Mouse (Mus musculus) left cerebral cortex, adult 6 months (tissue): Measurements from ENCODE around the gene Krtap4-1. TPM values are rescaled to one million over a fixed set of nuclear protein-coding genes. Genes with fewer than 3 reads are reported as not detected.

Experiments
- long read RNA-seq, 2 experiments: library from polyadenylated mRNA; unstranded; transcript quantifications; one replicate each; pipeline ENCODE4 v2.0.0; 2019 to 2020
- polyA plus RNA-seq: library from polyadenylated mRNA; unstranded; fragments of <200 nt; fragmentation: Nextera tagmentation; gene quantifications from 2 replicates; pipeline ENCODE4 v1.2.3, GENCODE M21; 2021

The Krtap4-1 gene
- not detected in 2 replicates for polyA plus RNA-seq
- long read RNA-seq, experiment 1, result 0 reads
- long read RNA-seq, experiment 2, result 0 reads

DNA sequence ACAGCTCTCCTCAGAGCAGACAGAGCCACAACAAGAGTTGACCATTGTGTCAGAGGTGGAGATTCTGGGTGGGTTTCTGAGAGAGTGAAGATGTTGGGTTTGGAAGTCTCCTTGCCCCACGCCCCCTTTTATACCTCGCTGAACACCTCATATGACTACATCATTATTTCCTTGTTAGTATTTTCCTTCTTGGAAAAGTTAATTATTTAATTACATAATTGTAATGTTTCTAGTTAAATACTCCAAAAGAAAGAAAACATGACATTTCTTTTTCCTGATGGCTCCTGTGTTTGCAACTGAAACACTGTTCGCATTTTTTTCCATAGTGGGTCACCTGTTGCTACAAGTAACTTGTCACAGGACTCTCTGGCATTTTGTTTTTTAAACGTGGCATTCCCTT lies at the start of gene Krtap4-1:
Gene Krtap4-1, minus strand, starts transcription at position 101 of the 400 bp plus-strand sequence.

DNA sequence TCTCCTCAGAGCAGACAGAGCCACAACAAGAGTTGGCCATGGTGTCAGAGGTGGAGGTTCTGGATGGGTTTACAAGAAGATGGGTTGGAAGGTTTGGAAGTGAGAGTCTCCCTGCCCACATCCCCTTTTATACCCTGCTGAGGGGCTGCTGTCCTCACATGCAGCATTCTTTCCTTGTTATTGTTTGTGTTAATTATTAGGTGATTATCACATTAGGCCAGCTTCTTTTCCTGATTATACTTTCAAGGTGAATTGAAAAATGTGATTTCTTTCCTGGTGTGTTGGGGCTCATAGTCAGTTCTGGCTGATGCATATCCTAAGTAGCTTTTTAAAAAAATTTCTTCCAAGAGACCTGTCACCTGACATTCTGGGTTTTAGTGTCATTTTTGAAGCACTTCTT lies 37.8 kb upstream of the Krtap4-1 start, which contains the start of gene Krtap4-6:
Gene Krtap4-6, minus strand, starts transcription at position 101 of the 400 bp plus-strand sequence.

DNA sequence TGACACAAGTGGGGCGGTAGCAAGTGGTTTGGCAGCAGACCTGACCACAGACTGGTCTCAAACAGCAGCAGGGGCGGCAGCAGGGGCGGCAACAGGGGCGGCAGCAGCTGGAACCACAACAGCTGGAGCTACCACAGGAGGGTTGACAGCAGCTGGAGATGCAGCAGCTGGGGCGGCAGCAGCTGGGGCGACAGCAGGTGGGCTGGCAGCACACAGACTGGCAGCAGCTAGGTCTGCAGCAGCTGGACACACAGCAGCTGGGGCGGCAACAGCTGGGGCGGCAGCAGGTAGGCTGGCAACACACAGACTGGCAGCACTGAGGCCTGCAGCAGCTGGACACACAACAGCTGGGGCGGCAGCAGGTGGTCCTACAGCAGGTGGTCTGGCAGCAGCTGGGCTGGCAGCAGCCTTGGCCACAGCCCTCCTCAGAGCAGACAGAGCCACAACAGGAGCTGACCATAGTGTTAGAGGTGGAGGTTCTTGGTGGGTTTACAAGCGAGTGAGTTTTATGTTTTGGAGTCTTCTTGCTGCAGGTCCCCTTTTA lies 30.5 kb upstream of the Krtap4-1 start, which contains the start of gene Gm11563:
Gene Gm11563, minus strand, starts transcription at position 494 of the 544 bp plus-strand sequence.

DNA sequence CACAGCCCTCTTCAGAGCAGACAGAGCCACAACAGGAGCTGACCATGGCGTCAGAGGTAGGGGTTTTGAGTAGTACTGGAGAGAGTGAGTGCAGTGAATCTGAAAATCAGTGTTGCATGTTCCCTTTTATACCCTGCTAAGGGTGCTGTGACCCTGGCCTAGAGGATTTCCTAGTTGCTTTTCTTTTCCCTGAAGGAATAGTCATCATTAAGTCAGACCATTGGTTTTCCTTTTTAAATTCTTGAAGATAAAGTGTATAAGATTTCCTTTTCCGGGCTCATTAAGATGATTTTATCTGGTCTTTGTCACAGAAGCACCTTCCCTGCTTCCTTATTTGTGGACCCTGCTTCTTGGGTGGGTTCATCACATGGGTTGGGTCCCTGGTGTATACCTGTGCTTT lies 22.1 kb upstream of the Krtap4-1 start, which contains the start of gene Gm11555:
Gene Gm11555, minus strand, starts transcription at position 101 of the 400 bp plus-strand sequence.

DNA sequence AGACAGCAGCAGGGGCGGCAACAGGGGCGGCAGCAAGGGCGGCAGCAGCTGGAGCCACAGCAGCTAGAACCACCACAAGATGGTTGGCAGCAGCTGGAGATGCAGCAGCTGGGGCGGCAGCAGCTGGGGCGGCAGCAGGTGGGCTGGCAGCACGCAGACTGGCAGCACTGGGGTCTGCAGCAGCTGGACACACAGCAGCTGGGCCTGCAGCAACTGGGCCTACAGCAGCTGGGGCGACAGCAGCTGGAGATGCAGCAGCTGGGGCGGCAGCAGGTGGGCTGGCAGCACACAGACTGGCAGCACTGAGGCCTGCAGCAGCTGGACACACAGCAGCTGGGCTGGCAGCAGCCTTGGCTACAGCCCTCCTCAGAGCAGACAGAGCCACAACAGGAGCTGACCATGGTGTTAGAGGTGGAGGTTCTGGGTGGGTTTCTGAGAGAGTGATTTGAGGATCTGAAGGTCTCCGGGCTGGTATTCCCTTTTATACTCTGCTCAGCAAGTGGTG lies 15.6 kb upstream of the Krtap4-1 start, which contains the start of gene Krtap4-7:
Gene Krtap4-7, minus strand, starts transcription at position 455 of the 505 bp plus-strand sequence.

DNA sequence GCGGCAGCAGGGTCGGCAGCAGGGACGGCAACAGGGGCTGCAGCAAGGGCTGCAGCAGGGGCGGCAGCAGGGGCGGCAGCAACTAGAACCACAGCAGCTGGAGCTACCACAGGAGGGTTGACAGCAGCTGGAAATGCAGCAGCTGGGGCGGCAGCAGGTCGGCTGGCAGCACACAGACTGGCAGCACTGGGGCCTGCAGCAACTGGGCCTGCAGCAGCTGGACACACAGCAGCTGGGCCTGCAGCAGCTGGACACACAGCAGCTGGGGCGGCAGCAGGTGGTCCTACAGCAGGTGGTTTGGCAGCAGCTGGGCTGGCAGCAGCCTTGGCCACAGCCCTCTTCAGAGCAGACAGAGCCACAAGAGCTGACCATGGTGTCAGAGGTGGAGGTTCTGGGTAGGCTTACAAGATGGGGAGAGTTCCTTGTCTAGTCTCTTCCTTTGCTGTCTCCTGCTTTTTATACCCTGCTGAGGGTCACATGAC lies 6.7 kb upstream of the Krtap4-1 start, which contains the start of gene Krtap4-2:
Gene Krtap4-2, minus strand, starts transcription at position 432 of the 482 bp plus-strand sequence.

DNA sequence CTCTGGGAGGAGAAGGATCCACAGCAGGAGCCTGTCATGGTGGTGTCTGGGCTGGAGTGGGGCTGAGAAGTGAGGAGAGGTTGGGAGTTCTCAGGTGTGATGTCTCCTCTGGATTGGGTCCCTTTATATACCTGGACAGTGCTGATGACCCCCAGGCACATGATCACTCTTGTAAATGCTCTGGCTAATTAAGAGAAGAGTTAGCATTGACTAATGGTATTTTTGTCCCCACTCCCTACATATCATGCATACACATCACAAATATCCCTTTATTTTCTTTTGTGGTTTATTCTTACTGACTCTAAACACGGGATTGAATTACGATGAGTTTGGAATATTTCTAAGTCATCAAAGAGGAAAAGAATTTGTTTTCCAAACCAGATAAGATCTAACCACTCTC lies 7.7 kb downstream of the Krtap4-1 start, which contains the start of gene Gm11562:
Gene Gm11562, minus strand, starts transcription at position 101 of the 400 bp plus-strand sequence.

DNA sequence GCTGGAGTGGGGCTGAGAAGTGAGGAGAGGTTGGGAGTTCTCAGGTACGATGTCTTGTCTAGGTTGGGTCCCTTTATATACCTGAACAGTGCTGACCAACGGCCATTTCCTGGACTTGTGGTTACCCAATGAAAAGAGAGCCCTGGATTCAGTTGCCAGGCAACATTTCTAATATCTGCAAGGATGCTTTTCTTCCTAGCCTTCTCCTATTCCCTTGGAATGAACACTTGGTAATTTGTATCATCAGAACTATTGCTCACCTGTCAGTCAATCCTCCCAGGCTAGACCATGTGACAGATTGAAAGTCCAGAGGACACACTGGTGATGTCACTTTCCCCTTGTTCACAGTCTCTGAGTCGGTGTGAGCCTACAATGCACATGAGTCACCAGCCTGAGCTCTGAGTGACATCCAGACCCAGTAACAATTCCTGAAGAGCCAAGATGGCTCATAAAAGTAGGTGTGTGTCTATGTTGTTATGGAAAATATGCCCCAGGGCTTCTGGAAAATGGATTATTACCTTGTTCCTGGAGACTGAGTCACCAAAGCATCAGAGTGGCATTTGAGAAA lies 13.2 kb downstream of the Krtap4-1 start, which contains the start of gene Krtap2-4:
Gene Krtap2-4, minus strand, starts transcription at position 51 of the 568 bp plus-strand sequence.

DNA sequence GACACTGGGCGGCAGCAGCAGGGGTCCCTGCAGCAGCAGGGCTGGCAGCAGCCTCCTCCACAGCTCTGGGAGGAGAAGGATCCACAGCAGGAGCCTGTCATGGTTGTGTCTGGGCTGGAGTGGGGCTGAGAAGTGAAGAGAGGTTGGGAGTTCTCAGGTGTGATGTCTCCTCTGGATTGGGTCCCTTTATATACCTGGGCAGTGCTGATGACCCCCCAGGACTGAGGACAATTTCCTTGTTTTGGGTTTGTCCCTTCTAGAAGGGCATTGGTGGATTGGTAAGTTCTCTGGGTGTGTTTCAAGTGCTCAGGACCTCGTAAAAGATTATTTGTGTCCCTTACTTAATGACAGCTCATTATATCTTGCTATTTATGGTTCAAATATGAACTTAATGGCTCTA lies 17.9 kb downstream of the Krtap4-1 start, which contains the start of gene Gm11937:
Gene Gm11937, minus strand, starts transcription at position 101 of the 400 bp plus-strand sequence.

DNA sequence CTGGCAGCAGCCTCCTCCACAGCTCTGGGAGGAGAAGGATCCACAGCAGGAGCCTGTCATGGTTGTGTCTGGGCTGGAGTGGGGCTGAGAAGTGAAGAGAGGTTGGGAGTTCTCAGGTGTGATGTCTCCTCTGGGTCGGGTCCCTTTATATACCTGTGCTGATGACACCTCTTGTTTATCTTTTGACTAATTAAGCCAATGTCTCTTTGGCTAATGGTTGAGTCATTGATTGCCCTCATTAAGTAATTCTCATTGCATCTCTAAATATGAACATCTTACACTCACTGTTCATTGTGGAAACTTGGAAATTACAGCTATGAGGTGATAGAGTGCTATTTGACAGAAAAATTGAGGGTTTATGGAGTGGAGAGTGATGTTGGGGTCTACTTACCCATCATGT lies 24.8 kb downstream of the Krtap4-1 start, which contains the start of gene Gm11938:
Gene Gm11938, minus strand, starts transcription at position 101 of the 400 bp plus-strand sequence.

DNA sequence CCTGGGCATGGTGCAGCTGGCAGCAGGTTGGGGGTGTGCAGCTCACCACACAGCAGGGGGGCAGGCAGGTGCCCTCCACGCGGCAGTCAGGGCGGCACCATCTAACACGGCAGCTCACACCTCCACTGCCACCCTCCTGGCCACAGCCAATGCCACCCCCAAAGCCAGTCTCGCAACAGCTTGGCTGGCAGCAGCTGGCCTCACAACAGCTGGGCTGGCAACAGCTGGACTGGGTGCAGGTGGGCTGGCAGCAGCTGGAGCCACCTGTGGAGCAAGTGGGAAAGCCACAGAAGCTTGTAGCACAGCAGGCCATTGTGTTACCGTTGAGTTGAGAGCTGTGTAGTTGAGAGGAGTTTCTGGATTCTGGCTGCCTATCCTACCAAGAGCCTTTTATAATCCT lies 30.3 kb downstream of the Krtap4-1 start, which contains the start of gene Krtap9-3:
Gene Krtap9-3, minus strand, starts transcription at position 364 of the 400 bp plus-strand sequence.

DNA sequence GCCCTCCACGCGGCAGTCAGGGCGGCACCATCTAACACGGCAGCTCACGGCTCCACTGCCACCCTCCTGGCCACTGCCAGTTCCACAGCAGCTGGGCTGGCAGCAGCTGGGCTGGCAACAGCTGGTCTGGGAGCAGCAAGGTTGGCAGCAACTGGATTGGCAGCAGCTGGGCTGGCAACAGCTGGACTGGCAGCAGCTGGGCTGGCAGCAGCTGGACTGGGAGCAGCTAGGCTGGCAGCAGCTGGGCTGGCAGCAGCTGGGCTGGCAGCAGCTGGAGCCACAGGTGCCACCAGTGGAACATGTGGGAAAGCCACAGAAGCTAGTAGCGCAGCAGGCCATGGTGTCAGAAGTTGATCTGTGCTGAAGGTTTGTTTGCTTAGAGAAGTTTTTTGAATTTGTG lies 37.1 kb downstream of the Krtap4-1 start, which contains the start of gene Krtap1-3:
Gene Krtap1-3, minus strand, starts transcription at position 359 of the 400 bp plus-strand sequence.

DNA sequence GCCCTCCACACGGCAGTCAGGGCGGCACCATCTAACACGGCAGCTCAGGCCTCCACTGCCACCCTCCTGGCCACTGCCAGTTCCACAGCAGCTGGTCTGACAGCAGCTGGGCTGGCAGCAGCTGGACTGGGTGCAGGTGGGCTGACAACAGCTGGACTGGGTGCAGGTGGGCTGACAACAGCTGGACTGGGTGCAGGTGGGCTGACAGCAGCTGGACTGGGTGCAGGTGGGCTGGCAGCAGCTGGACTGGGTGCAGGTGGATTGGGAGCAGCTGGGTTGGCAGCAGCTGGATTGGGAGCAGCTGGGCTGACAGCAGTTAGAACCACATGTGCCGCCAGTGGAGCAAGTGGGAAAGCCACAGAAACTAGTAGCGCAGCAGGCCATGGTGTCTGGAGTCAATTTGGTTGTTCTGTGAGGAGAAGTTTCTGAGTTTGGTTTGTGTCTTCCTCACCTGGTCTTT lies 44.8 kb downstream of the Krtap4-1 start, which contains the start of gene Krtap1-4:
Gene Krtap1-4, minus strand, starts transcription at position 410 of the 460 bp plus-strand sequence.

DNA sequence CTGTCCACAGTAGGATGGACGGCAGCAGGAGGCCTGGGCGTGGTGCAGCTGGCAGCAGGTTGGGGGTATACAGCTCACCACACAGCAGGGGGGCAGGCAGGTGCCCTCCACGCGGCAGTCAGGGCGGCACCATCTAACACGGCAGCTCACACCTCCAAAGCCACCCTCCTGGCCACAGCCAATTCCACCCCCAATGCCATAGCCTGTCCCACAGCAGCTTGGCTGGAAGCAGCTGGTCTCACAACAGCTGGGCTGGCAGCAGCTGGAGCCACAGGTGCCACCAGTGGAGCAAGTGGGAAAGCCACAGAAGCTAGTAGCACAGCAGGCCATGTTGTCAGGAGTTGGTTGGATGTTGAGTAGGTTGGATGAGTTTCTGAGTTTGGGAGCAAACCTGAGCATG lies 47.4 kb downstream of the Krtap4-1 start, which contains the start of gene Krtap1-5:
Gene Krtap1-5, minus strand, starts transcription at position 381 of the 400 bp plus-strand sequence.

Other genes starting within 250 kb of the Krtap4-1 start
- 39.1 and 40.8 TPM in 2 replicates for gene Krt10, start 238.9 kb downstream of the Krtap4-1 start, polyA plus RNA-seq
- 21.1 and 24.0 TPM in 2 replicates for gene Krt12, start 206.0 kb downstream of the Krtap4-1 start, polyA plus RNA-seq
- gene Krt20, start 190.1 kb downstream of the Krtap4-1 start, polyA plus RNA-seq, result 0.43 TPM in 1 of 2 replicates, not detected in the other
- gene Krt23, start 135.1 kb downstream of the Krtap4-1 start, polyA plus RNA-seq, result not detected in 2 replicates
- gene Krt39, start 106.9 kb downstream of the Krtap4-1 start, polyA plus RNA-seq, result not detected in 2 replicates
- not detected in 2 replicates for gene Krt40, start 85.1 kb downstream of the Krtap4-1 start, polyA plus RNA-seq
- not detected in 2 replicates for gene Krtap3-3, start 77.4 kb downstream of the Krtap4-1 start, polyA plus RNA-seq
- gene Krtap3-2, start 71.4 kb downstream of the Krtap4-1 start, polyA plus RNA-seq, result not detected in 2 replicates
- not detected in 2 replicates for gene Gm11939, start 68.8 kb downstream of the Krtap4-1 start, polyA plus RNA-seq
- not detected in 2 replicates for gene Krtap3-1, start 61.6 kb downstream of the Krtap4-1 start, polyA plus RNA-seq
- gene Krtap1-5, start 47.2 kb downstream of the Krtap4-1 start, polyA plus RNA-seq, result not detected in 2 replicates
- gene Krtap1-4, start 44.6 kb downstream of the Krtap4-1 start, polyA plus RNA-seq, result not detected in 2 replicates
- gene Krtap1-3, start 36.9 kb downstream of the Krtap4-1 start, polyA plus RNA-seq, result not detected in 2 replicates
- not detected in 2 replicates for gene Krtap9-3, start 30.1 kb downstream of the Krtap4-1 start, polyA plus RNA-seq
- not detected in 2 replicates for gene Gm11938, start 24.9 kb downstream of the Krtap4-1 start, polyA plus RNA-seq
- gene Gm11937, start 18.0 kb downstream of the Krtap4-1 start, polyA plus RNA-seq, result not detected in 2 replicates
- gene Krtap2-4, start 13.4 kb downstream of the Krtap4-1 start, polyA plus RNA-seq, result not detected in 2 replicates
- not detected in 2 replicates for gene Gm11562, start 7.8 kb downstream of the Krtap4-1 start, polyA plus RNA-seq
- not detected in 2 replicates for gene Krtap4-2, start 6.8 kb upstream of the Krtap4-1 start, polyA plus RNA-seq
- not detected in 2 replicates for gene Krtap4-7, start 15.9 kb upstream of the Krtap4-1 start, polyA plus RNA-seq
- not detected in 2 replicates for gene Gm11555, start 22.0 kb upstream of the Krtap4-1 start, polyA plus RNA-seq
- not detected in 2 replicates for gene Gm11563, start 30.7 kb upstream of the Krtap4-1 start, polyA plus RNA-seq
- gene Krtap4-6, start 37.7 kb upstream of the Krtap4-1 start, polyA plus RNA-seq, result not detected in 2 replicates
- not detected in 2 replicates for gene Gm14190, start 62.5 kb upstream of the Krtap4-1 start, polyA plus RNA-seq
- not detected in 2 replicates for gene Gm14180, start 106.1 kb upstream of the Krtap4-1 start, polyA plus RNA-seq
- not detected in 2 replicates for gene Gm11595, start 144.7 kb upstream of the Krtap4-1 start, polyA plus RNA-seq
- gene Krtap4-8, start 152.5 kb upstream of the Krtap4-1 start, polyA plus RNA-seq, result not detected in 2 replicates
- gene Krtap4-9, start 157.0 kb upstream of the Krtap4-1 start, polyA plus RNA-seq, result not detected in 2 replicates
- gene Gm11596, start 165.2 kb upstream of the Krtap4-1 start, polyA plus RNA-seq, result not detected in 2 replicates
- gene Gm11569, start 170.7 kb upstream of the Krtap4-1 start, polyA plus RNA-seq, result not detected in 2 replicates
- not detected in 2 replicates for gene Gm11554, start 176.2 kb upstream of the Krtap4-1 start, polyA plus RNA-seq
- not detected in 2 replicates for gene Krtap4-13, start 181.7 kb upstream of the Krtap4-1 start, polyA plus RNA-seq
- gene Gm11564, start 187.4 kb upstream of the Krtap4-1 start, polyA plus RNA-seq, result not detected in 2 replicates
- not detected in 2 replicates for gene 2300003K06Rik, start 209.8 kb upstream of the Krtap4-1 start, polyA plus RNA-seq
- gene Krtap4-16, start 223.4 kb upstream of the Krtap4-1 start, polyA plus RNA-seq, result not detected in 2 replicates
- gene Gm11568, start 229.7 kb upstream of the Krtap4-1 start, polyA plus RNA-seq, result not detected in 2 replicates
- gene Gm11559, start 236.2 kb upstream of the Krtap4-1 start, polyA plus RNA-seq, result not detected in 2 replicates
- gene Krtap9-1, start 245.2 kb upstream of the Krtap4-1 start, polyA plus RNA-seq, result not detected in 2 replicates